Mouse (Mus musculus): Measurements from ENCODE around the gene Tgm4. TPM values are rescaled to one million over a fixed set of nuclear protein-coding genes. Genes with fewer than 3 reads are reported as not detected.
A peak's percentile ranks its signal among the peaks of the same experiment; 100 is the strongest.

Tgm4 gene
- polyA plus RNA-seq (2015; fragmentation: Nextera tagmentation; extraction: Ambion mirVana): 0.12 and 0.13 TPM in 2 replicates

GRCm38 (mm10) chr9:123034426-123034825 lies at the start of gene Tgm4:
Tgm4 (plus strand) TSS chr9:123034726.
- Histone ChIP-seq H3K27ac (ENCODE audit: low read length) (no peak within 1 kb of the TSS), H3K9me3 (replicated peaks; ENCODE audit: control insufficient read depth, low read length) (no peaks in the 10 kb centered on the region), H3K4me2 (ENCODE audit: low read depth, low read length) (no peak within 1 kb of the TSS), H3K4me1 (ENCODE audit: control insufficient read depth, low read depth, low read length) (no peaks in the 10 kb centered on the region; the same call in 1 of the 2 replicates), H3K36me3 (ENCODE audit: control insufficient read depth, insufficient read depth) (no peaks in the 10 kb centered on the region), H3K27me3 (ENCODE audit: control insufficient read depth, insufficient read depth, low read depth, low read length) (no peaks in the 10 kb centered on the region), H3K9ac (ENCODE audit: low read depth, low read length) (no peak within 1 kb of the TSS), H3K4me3 (ENCODE audit: low read depth, low read length) (no peak within 1 kb of the TSS)
- no peak for ATAC-seq (ENCODE audit: low read depth)
- WGBS (ENCODE audit: insufficient replicate concordance): 57% methylated on average over 4 of the region's 4 CpGs

- H3K36me3 ChIP-seq (ENCODE audit: control insufficient read depth, insufficient read depth): peaks cover 65% of the 10 kb centered on the region
- no peaks in the 10 kb centered on the region for H3K9me3 ChIP-seq (replicated peaks; ENCODE audit: control insufficient read depth, low read length)
- no peak overlapping the region for H3K4me2 ChIP-seq (ENCODE audit: low read depth, low read length)
- no peak for ATAC-seq (ENCODE audit: low read depth)
- no peak overlapping the region for H3K27ac ChIP-seq (ENCODE audit: low read length)
- no peak overlapping the region for H3K9ac ChIP-seq (ENCODE audit: low read depth, low read length)
- no peak overlapping the region for H3K4me3 ChIP-seq (ENCODE audit: low read depth, low read length)
- H3K27me3 ChIP-seq (ENCODE audit: control insufficient read depth, insufficient read depth, low read depth, low read length): no peaks in the 10 kb centered on the region
- no peaks in the 10 kb centered on the region for H3K4me1 ChIP-seq (ENCODE audit: control insufficient read depth, low read depth, low read length)
- 78% methylated on average over 10 of the region's 10 CpGs for WGBS (ENCODE audit: insufficient replicate concordance)
These were observed 35.9 kb upstream of the Tgm4 start for GRCm38 (mm10) chr9:122998406-122999192.

GRCm38 (mm10) chr9:122999193-122999586 lies 35.3 kb upstream of the Tgm4 start:
- Histone ChIP-seq H3K36me3 (ENCODE audit: control insufficient read depth, insufficient read depth) (peaks cover 67% of the 10 kb centered on the region), H3K27ac (ENCODE audit: low read length) (no peak overlapping the region), H3K4me1 (ENCODE audit: control insufficient read depth, low read depth, low read length) (no peaks in the 10 kb centered on the region), H3K4me2 (ENCODE audit: low read depth, low read length) (no peak overlapping the region), H3K27me3 (ENCODE audit: control insufficient read depth, insufficient read depth, low read depth, low read length) (no peaks in the 10 kb centered on the region), H3K4me3 (ENCODE audit: low read depth, low read length) (no peak overlapping the region), H3K9me3 (replicated peaks; ENCODE audit: control insufficient read depth, low read length) (no peaks in the 10 kb centered on the region), H3K9ac (ENCODE audit: low read depth, low read length) (no peak overlapping the region)
- WGBS (ENCODE audit: insufficient replicate concordance): 85% methylated on average over 4 of the region's 4 CpGs
- no peak for ATAC-seq (ENCODE audit: low read depth)

GRCm38 (mm10) chr9:123004718-123005117 lies 29.8 kb upstream of the Tgm4 start:
- WGBS (ENCODE audit: insufficient replicate concordance): 95% methylated on average over 2 of the region's 2 CpGs
- H3K4me1 ChIP-seq (ENCODE audit: control insufficient read depth, low read depth, low read length): no peaks in the 10 kb centered on the region
- H3K36me3 ChIP-seq (ENCODE audit: control insufficient read depth, insufficient read depth): peaks cover 77% of the 10 kb centered on the region
- H3K27ac ChIP-seq (ENCODE audit: low read length): no peak overlapping the region
- no peak overlapping the region for H3K4me2 ChIP-seq (ENCODE audit: low read depth, low read length)
- no peak overlapping the region for H3K9ac ChIP-seq (ENCODE audit: low read depth, low read length)
- ATAC-seq (ENCODE audit: low read depth): no peak
- H3K27me3 ChIP-seq (ENCODE audit: control insufficient read depth, insufficient read depth, low read depth, low read length): no peaks in the 10 kb centered on the region
- no peak overlapping the region for H3K4me3 ChIP-seq (ENCODE audit: low read depth, low read length)
- H3K9me3 ChIP-seq (replicated peaks; ENCODE audit: control insufficient read depth, low read length): no peaks in the 10 kb centered on the region

GRCm38 (mm10) chr9:123006071-123006470 lies 28.5 kb upstream of the Tgm4 start:
- Histone ChIP-seq H3K9ac (ENCODE audit: low read depth, low read length) (no peak overlapping the region), H3K9me3 (replicated peaks; ENCODE audit: control insufficient read depth, low read length) (no peaks in the 10 kb centered on the region), H3K27me3 (ENCODE audit: control insufficient read depth, insufficient read depth, low read depth, low read length) (no peaks in the 10 kb centered on the region), H3K27ac (ENCODE audit: low read length) (no peak overlapping the region), H3K4me1 (ENCODE audit: control insufficient read depth, low read depth, low read length) (no peaks in the 10 kb centered on the region), H3K36me3 (ENCODE audit: control insufficient read depth, insufficient read depth) (peaks cover 78% of the 10 kb centered on the region), H3K4me2 (ENCODE audit: low read depth, low read length) (no peak overlapping the region), H3K4me3 (ENCODE audit: low read depth, low read length) (no peak overlapping the region)
- WGBS (ENCODE audit: insufficient replicate concordance): 81% methylated on average over 6 of the region's 6 CpGs
- no peak for ATAC-seq (ENCODE audit: low read depth)

- Histone ChIP-seq H3K36me3 (ENCODE audit: control insufficient read depth, insufficient read depth) (peaks cover 19% of the 10 kb centered on the region), H3K4me2 (ENCODE audit: low read depth, low read length) (peak within 1 kb of the TSS; percentile 89), H3K4me1 (ENCODE audit: control insufficient read depth, low read depth, low read length) (peaks cover 13% of the 10 kb centered on the region), H3K9me3 (replicated peaks; ENCODE audit: control insufficient read depth, low read length) (no peaks in the 10 kb centered on the region), H3K9ac (ENCODE audit: low read depth, low read length) (peak within 1 kb of the TSS; percentile 75), H3K27ac (ENCODE audit: low read length) (peak within 1 kb of the TSS; percentile 86), H3K27me3 (ENCODE audit: control insufficient read depth, insufficient read depth, low read depth, low read length) (no peaks in the 10 kb centered on the region), H3K4me3 (ENCODE audit: low read depth, low read length) (peak within 1 kb of the TSS; percentile 84)
- ATAC-seq (ENCODE audit: low read depth): peak; percentile 95
- WGBS (ENCODE audit: insufficient replicate concordance): 0% methylated on average over 60 of the region's 69 CpGs
These were observed 13.4 kb upstream of the Tgm4 start, which contains the start of gene Tmem42 for GRCm38 (mm10) chr9:123020995-123021631. Tmem42 (plus strand) TSS chr9:123021326.

GRCm38 (mm10) chr9:123021636-123022379 lies 12.7 kb upstream of the Tgm4 start:
- ATAC-seq (ENCODE audit: low read depth): no peak
- H3K27ac ChIP-seq (ENCODE audit: low read length): no peak overlapping the region
- peak overlapping the region; percentile 50 for H3K9ac ChIP-seq (ENCODE audit: low read depth, low read length)
- peaks cover 13% of the 10 kb centered on the region for H3K4me1 ChIP-seq (ENCODE audit: control insufficient read depth, low read depth, low read length)
- peak overlapping the region; percentile 84 for H3K4me3 ChIP-seq (ENCODE audit: low read depth, low read length)
- H3K9me3 ChIP-seq (replicated peaks; ENCODE audit: control insufficient read depth, low read length): no peaks in the 10 kb centered on the region
- peaks cover 12% of the 10 kb centered on the region for H3K36me3 ChIP-seq (ENCODE audit: control insufficient read depth, insufficient read depth)
- no peaks in the 10 kb centered on the region for H3K27me3 ChIP-seq (ENCODE audit: control insufficient read depth, insufficient read depth, low read depth, low read length)
- peak overlapping the region; percentile 89 for H3K4me2 ChIP-seq (ENCODE audit: low read depth, low read length)
- 34% methylated on average over 18 of the region's 24 CpGs for WGBS (ENCODE audit: insufficient replicate concordance)

GRCm38 (mm10) chr9:123024201-123024600 lies 10.3 kb upstream of the Tgm4 start:
- no peaks in the 10 kb centered on the region for H3K36me3 ChIP-seq (ENCODE audit: control insufficient read depth, insufficient read depth)
- H3K27me3 ChIP-seq (ENCODE audit: control insufficient read depth, insufficient read depth, low read depth, low read length): no peaks in the 10 kb centered on the region
- no peak for ATAC-seq (ENCODE audit: low read depth)
- H3K9ac ChIP-seq (ENCODE audit: low read depth, low read length): no peak overlapping the region
- no peak overlapping the region for H3K4me3 ChIP-seq (ENCODE audit: low read depth, low read length)
- H3K9me3 ChIP-seq (replicated peaks; ENCODE audit: control insufficient read depth, low read length): no peaks in the 10 kb centered on the region
- 60% methylated on average over 2 of the region's 2 CpGs for WGBS (ENCODE audit: insufficient replicate concordance)
- no peak overlapping the region for H3K27ac ChIP-seq (ENCODE audit: low read length)
- no peak overlapping the region for H3K4me2 ChIP-seq (ENCODE audit: low read depth, low read length)
- peaks cover 13% of the 10 kb centered on the region for H3K4me1 ChIP-seq (ENCODE audit: control insufficient read depth, low read depth, low read length)

Data from liver, embryonic 16.5 days (tissue).